Comparison of ENCODE assay signal across 14 mouse cellular contexts in genomic region chr6:113677070-113677734, GRCm38 (mm10). TPM values are rescaled to one million over a fixed set of nuclear protein-coding genes. Genes with fewer than 3 reads are reported as not detected.
DNase-seq lines count a peak whose midpoint lies in the region; ATAC-seq and TF ChIP-seq lines count a peak whose summit lies in the region.
"Had no signal": no experiment of that assay in that cellular context is flagged by ENCODE, and none has a peak within 500 bp of the region (broad histone marks: within the 10 kb centered on the region; RNA-seq: fewer than 3 reads in every experiment).

No protein-coding gene starts in this region.

- no peak for DNase-seq in layer of hippocampus, adult 2 months (ENCODE audit: low spot score in 2 of 2)
- DNase-seq in layer of hippocampus, postnatal 25 days (ENCODE audit: extremely low spot score in 1 of 2, low spot score in 1 of 2) = no peak
- DNase-seq in NIH3T3 (ENCODE audit: low read depth) = peak; percentile 32
- peak; percentile 64 to 72 for DNase-seq in kidney, adult 8-10 months
- DNase-seq in midbrain, embryonic 14.5 days = no peak
- DNase-seq: cerebellum, adult 18-20 months had no signal

- H3K27ac ChIP-seq in layer of hippocampus, adult 2 months = peak overlapping the region; percentile 75
- H3K27ac ChIP-seq in midbrain, embryonic 14.5 days (replicated peaks; ENCODE audit: low read depth, low read length) = no peak overlapping the region
- H3K27ac ChIP-seq: forebrain, embryonic 15.5 days; hindbrain, embryonic 15.5 days; liver, embryonic 15.5 days had no signal

- peak; percentile 84 for ATAC-seq in monocyte, adult 5-6 weeks (replicated peaks; ENCODE audit: insufficient number of reproducible peaks, low FRiP score, low TSS enrichment, poor library complexity, severe bottlenecking)
- no peak for ATAC-seq in midbrain, embryonic 14.5 days (ENCODE audit: low FRiP score, low TSS enrichment)
- ATAC-seq in cerebellum, adult (ENCODE audit: insufficient number of reproducible peaks, low FRiP score, low TSS enrichment) = no peak
- ATAC-seq: activated CD4-positive, CD25-positive, alpha-beta regulatory T cell, adult 4 months; forebrain, embryonic 15.5 days had no signal

- H3K9me3 ChIP-seq in midbrain, embryonic 14.5 days (ENCODE audit: control insufficient read depth, low read length) = no peaks in the 10 kb centered on the region
- H3K9me3 ChIP-seq: forebrain, embryonic 15.5 days; hindbrain, embryonic 15.5 days; liver, embryonic 15.5 days had no signal

- H3K4me1 ChIP-seq in midbrain, embryonic 14.5 days (ENCODE audit: control insufficient read depth, insufficient read depth, low read length) = no peaks in the 10 kb centered on the region
- H3K4me1 ChIP-seq: forebrain, embryonic 15.5 days; hindbrain, embryonic 15.5 days had no signal

- no peak overlapping the region for H3K4me2 ChIP-seq in midbrain, embryonic 14.5 days (ENCODE audit: low read length)
- H3K4me2 ChIP-seq: forebrain, embryonic 15.5 days; heart, embryonic 11.5 days; hindbrain, embryonic 15.5 days; liver, embryonic 15.5 days had no signal

- no peak overlapping the region for H3K4me3 ChIP-seq in layer of hippocampus, adult 2 months
- H3K4me3 ChIP-seq in midbrain, embryonic 14.5 days (replicated peaks; ENCODE audit: low read depth, low read length) = no peak overlapping the region
- H3K4me3 ChIP-seq: forebrain, embryonic 15.5 days; hindbrain, embryonic 15.5 days; liver, embryonic 15.5 days had no signal

- no peak overlapping the region for H3K9ac ChIP-seq in midbrain, embryonic 14.5 days (replicated peaks; ENCODE audit: low read length)
- H3K9ac ChIP-seq: forebrain, embryonic 15.5 days; hindbrain, embryonic 15.5 days; liver, embryonic 15.5 days had no signal

- H3K27me3 ChIP-seq in midbrain, embryonic 14.5 days (ENCODE audit: control insufficient read depth, insufficient read depth, low read length) = no peaks in the 10 kb centered on the region
- H3K27me3 ChIP-seq: forebrain, embryonic 15.5 days; hindbrain, embryonic 15.5 days; liver, embryonic 15.5 days had no signal

- H3K36me3 ChIP-seq in midbrain, embryonic 14.5 days (ENCODE audit: control insufficient read depth, insufficient read depth, low read length) = no peaks in the 10 kb centered on the region
- H3K36me3 ChIP-seq: forebrain, embryonic 15.5 days; hindbrain, embryonic 15.5 days had no signal

- WGBS in midbrain, embryonic 14.5 days = 80% methylated on average over 14 of the region's 14 CpGs

- no peak for TF ChIP-seq CTCF in layer of hippocampus, adult 2 months (conservative IDR thresholded peaks at IDR 0.05)

RNA-seq across cellular contexts. Expression of gene Tatdn2, which starts 19.6 kb away (rescaled TPM):
- total RNA-seq in layer of hippocampus, adult 2 months (2021) = 10 to 100 TPM; 60.4 to 67.8 TPM
- total RNA-seq in layer of hippocampus, postnatal 25 days (2021) = 10 to 100 TPM; 56.2 to 59.4 TPM
- 306 to 404 TPM (median 339 TPM) in 3 replicates for total RNA-seq in monocyte, adult 5-6 weeks (2017)
- polyA plus RNA-seq in midbrain, embryonic 14.5 days (2014; fragmentation: Nextera tagmentation; extraction: Ambion mirVana) = 2.1 and 3.3 TPM in 2 replicates

RNA-seq across cellular contexts. Expression of gene Irak2, which starts 38.9 kb away (rescaled TPM):
- total RNA-seq in layer of hippocampus, adult 2 months (2021) = 10 to 100 TPM; 16.6 to 18.8 TPM
- total RNA-seq in layer of hippocampus, postnatal 25 days (2021) = 10 to 100 TPM; 16.9 to 21.9 TPM
- total RNA-seq in monocyte, adult 5-6 weeks (2017) = 99.6 to 134 TPM (median 117 TPM) in 3 replicates
- polyA plus RNA-seq in midbrain, embryonic 14.5 days (2014; fragmentation: Nextera tagmentation; extraction: Ambion mirVana) = 0.42 and 1.0 TPM in 2 replicates

RNA-seq across cellular contexts. Expression of gene Ghrl, which starts 42.5 kb away (rescaled TPM):
- not detected for total RNA-seq in layer of hippocampus, adult 2 months (2021)
- under 1 TPM in 1 of 2 experiments, not detected in 1; 0.57 TPM for total RNA-seq in layer of hippocampus, postnatal 25 days (2021)
- total RNA-seq in monocyte, adult 5-6 weeks (2017) = 3.1 to 6.6 TPM in 2 of 3 replicates, not detected in the other
- 0.42 and 0.63 TPM in 2 replicates for polyA plus RNA-seq in midbrain, embryonic 14.5 days (2014; fragmentation: Nextera tagmentation; extraction: Ambion mirVana)
- total RNA-seq: left cerebral cortex, adult 8-10 months had no signal
- polyA plus RNA-seq: activated CD4-positive, CD25-positive, alpha-beta regulatory T cell, adult 4 months; liver, embryonic 15.5 days had no signal

RNA-seq across cellular contexts. Expression of gene Vhl, which starts 53.4 kb away (rescaled TPM):
- 10 to 100 TPM; 44.3 to 44.9 TPM for total RNA-seq in layer of hippocampus, adult 2 months (2021)
- 10 to 100 TPM; 47.3 to 52.3 TPM for total RNA-seq in layer of hippocampus, postnatal 25 days (2021)
- 17.1 to 24.7 TPM (median 21.6 TPM) in 3 replicates for total RNA-seq in monocyte, adult 5-6 weeks (2017)
- 74.8 and 85.2 TPM in 2 replicates for polyA plus RNA-seq in midbrain, embryonic 14.5 days (2014; fragmentation: Nextera tagmentation; extraction: Ambion mirVana)

Comparison
In these comparisons a context has a peak if more than half of its experiments do, and no peak if none do; other contexts are left out.
1. DNase-seq: peak in NIH3T3 (single experiment) and kidney, adult 8-10 months (2 of 2); none in layer of hippocampus, adult 2 months (0 of 2), layer of hippocampus, postnatal 25 days (0 of 2) and midbrain, embryonic 14.5 days (single experiment).